Mouse (Mus musculus): ENCODE measurements around the gene Efl1.
"Not testable (repeated sequence)": the region's sequence is repeated elsewhere in the genome, so short reads cannot be mapped to it uniquely, and the experiment has no call there.

Gene Efl1

DNA sequence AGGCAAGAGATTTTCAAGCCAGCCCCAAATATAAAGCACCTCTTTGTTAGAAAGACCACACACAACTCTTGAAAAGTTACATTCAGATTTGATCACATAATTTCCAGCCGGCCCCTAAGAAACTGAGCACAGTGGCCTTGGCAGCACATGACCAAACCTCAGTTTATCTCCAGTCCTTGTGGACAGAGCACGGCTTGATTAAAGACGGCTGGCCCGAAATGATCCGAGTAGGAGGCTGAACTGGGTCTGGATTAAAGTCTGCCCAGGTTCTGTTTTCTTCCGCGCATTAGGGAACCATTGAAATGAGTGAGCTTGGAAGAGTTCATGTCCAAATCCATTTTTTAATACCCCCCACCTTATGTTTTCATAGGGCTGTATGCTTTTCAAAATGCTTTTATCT lies 72.1 kb downstream of the Efl1 start:
- DNase-seq = no peak

DNA sequence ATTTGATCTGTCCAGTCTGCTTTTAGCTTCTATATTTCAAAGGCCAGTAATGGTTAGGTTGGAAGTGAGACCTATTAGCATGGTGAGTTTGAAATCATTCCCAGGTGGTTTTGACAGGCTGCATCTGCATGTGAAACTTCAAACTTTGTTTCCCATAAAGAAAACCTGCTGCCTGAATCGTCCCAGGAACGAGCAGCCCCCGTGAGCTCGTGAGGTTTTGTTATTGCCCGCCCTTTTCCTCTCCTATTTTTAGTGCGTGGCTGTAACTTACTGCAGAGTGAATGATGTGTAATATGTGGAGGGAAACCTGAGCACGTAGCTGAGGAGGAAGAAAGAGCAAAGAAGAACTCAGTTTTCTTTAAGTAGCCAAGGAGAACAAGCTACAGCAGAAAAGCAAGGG lies 72.5 kb downstream of the Efl1 start:
- no peak for DNase-seq

DNA sequence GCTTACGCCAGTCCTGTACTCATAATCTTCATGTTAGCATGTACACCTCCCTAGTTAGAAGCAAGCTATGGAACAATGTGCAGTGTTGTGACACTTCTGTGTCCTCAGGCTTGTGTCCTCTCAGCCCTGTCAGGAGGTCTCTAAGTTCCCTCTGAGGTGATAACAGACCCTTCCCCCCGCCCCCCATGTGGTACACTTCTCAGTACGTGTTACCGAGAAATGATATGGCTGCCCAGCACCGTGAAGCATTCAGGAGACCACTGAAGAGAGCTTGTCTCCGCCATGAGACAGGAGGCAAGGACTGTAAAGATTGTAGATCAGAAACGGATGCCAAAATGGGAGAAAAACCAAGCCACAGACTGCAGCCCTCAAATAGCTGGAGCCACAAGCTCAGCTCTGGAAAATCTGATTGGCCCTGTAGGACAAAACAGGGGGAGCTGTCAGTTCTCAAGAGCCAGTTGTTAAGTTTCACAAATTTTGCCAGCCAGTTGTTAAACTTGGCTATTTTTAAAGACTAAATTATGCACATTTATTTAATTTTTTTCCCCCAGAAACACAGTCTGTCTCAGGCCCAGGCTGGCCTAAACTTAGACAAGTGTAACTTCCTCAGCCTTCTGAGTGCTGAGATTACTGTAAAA lies 74.2 kb downstream of the Efl1 start:
- DNase-seq = no peak

DNA sequence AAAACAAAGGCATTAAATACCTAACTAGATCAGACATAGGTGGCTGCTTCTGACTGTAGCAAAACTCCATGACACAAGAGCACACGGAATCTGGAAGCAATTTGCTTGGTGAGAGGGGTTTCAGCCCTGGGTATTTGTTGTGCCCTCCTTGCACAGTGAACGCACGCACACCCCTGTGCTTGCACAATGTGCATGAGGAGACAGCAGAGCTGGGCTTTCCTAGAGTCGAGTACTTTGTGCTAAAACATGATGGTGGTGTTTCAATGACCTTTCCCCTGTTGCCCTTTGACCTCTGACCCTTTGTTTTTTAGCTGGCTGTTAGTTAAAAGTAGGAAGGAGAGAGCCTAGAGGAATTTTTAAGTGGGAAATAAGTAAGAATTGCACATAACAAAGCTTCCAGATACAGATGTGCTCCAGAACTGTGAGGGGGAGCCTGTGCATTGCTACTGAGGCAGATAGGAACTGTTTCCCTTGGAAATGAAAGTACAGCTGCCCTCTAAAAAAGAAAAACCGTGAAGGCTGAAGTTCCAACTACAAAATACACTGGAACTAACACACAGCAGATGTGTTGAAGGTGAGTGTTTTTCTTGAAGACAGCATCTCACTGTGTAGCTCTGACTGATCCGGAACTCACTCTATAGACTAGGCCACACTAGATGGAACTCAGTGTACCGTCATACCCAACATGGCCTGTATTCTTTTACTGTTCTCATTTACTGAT lies 74.9 kb downstream of the Efl1 start:
- no peak for DNase-seq

DNA sequence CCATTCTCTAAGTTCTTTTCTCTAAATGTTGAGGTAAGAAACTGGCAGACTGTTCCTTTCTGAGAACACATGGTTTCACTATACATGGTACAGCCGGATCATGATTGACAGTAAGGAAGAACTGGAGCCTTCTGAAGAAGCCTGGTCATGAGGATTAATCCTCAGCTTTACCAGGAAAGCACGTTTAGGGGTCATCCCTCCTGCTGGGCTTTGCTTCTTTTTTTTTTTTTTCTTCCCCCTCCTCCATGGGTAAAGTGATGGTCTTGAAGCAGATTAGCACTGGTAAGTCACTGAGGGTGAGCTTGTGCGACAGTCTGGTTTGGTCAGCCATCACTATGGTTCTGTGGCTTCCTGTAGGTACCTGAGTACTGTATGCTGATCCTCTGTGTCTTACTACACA lies 76.1 kb downstream of the Efl1 start:
- DNase-seq = no peak

DNA sequence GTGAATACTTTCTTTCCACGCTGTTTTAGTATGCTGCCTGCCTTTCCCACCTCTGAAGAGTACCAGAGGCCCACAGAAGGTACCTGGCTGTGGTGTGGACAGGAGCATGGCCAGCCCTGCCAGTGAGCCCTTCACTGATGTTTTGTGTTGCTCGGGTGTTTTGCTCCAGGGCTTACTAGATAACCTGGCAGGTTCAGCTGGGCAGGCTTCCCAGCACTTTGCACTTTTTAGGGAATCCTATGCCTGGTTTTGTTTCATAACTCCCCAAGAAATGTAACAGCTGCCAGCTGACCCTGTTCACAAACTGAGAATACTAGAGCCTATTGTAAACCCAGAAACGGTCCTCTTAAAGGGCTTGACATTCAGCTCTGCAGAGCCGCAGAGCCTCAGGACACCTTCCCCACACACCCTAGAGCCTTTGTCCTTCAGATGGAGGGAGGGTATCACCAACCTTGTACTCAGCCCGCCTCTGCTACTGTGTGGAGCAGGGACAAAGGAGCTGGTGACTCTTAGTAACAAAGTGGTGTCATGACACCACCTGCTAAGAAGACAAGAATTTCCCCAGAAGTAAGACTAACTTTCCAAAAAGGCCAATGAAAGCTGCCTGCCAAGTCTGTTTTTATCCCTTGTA lies 76.7 kb downstream of the Efl1 start:
- no peak for DNase-seq

DNA sequence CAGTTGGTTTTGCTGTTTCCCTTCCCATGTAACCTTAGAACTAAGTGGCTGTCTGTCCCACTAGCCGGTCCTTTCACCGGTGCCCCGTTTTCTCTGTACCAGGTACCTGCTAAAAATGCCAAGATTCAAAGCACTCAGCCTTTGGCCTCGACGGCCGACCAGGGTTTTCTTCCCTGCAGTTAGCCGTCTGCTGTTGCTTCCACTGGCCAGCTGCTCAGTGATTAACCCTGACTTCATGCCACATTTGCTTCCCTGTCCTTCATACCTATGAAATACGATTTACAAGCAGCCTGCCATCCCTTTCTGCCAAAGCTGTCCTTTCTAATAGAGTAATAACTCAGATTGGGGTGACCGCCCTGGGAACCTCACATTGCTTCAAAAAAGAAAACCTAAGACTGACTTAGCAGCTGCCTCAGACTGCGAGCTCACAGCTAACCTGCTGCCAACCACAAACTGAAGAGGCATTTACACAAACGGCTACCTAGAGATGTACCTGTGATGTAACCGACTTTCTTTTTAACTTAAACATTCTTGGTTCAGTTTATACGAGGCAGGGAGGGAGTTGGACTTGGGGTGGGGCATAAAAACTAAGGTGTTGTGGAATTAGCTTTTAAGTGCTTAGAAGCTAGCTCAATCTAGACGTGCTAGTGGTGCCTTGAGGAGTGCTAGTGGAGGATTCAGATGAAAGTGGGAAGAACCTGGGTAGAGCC lies 77.5 kb downstream of the Efl1 start:
- no peak for DNase-seq

DNA sequence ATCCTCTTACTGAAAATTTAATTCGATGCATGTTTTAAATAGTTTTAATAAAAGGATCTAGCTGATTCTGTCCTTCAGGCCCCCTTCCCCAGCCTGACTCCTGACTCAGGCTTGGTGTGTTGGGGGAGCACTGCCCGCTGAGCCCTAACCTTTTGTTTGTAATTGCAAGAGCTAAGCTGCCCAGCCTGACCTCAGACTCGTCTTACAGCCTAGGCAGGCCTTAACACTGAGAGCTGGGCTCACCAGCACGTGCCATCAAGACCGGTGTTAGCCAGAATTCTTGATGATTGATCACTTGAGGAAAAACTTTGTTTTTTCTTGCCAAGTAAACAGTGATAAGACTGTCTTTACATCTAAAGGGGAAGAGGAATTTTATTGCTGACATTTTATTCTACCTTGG lies 78.7 kb downstream of the Efl1 start:
- DNase-seq = no peak

DNA sequence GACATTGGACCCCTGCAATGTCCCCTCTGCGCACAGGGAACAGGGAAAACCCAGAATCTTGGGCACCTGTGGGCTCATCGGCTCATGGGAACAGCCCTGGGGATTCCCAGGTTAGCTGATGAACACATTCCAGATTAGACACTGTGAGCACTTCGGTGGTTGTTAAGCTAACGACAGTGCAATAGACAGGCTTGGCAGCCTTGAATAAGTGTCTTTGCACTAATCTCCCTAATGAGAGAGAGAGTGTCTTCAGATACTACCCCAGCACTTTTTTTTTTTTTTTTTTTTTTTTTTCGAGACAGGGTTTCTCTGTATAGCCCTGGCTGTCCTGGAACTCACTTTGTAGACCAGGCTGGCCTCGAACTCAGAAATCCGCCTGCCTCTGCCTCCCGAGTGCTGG lies 80.6 kb downstream of the Efl1 start:
- DNase-seq = not testable (repeated sequence)

DNA sequence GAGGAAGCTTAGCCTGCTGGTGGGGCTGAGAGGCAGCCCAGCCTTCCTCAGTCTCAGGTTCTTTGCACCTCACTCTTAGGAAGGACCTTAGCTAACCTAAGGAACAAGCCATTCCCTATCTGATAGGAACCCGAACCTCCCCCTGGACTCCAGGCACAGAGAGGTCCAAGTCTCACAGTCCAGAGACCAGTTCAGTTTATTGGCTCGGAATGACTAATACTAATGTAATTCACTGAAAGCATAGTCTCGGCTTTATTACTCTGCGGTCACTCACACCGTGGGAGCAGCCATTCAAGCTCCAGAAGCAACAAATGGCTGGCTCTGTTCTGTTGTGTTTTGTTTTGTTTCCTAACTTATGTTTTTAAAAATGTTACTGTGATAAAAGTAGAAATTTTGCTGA lies 84.7 kb downstream of the Efl1 start:
- DNase-seq = no peak

DNA sequence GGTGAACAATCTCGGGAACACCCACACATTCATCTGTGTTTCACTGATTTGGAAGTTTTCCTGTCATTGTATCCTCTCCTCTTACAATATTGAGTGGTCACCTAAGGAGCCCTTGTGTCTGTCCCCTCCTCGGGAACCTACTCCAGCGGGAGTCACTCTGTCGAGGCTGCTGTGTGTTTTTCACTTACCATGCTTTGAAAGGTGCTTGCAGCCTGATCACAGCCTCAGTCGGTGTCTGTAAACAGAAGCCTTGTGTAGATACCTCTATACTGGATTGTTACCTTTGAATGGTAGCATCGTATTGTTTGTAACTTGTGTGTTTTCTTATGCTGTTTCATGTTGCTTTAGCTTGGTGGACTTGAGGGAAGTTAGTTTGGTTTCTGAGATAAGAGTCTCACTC lies 85.6 kb downstream of the Efl1 start:
- DNase-seq = no peak

DNA sequence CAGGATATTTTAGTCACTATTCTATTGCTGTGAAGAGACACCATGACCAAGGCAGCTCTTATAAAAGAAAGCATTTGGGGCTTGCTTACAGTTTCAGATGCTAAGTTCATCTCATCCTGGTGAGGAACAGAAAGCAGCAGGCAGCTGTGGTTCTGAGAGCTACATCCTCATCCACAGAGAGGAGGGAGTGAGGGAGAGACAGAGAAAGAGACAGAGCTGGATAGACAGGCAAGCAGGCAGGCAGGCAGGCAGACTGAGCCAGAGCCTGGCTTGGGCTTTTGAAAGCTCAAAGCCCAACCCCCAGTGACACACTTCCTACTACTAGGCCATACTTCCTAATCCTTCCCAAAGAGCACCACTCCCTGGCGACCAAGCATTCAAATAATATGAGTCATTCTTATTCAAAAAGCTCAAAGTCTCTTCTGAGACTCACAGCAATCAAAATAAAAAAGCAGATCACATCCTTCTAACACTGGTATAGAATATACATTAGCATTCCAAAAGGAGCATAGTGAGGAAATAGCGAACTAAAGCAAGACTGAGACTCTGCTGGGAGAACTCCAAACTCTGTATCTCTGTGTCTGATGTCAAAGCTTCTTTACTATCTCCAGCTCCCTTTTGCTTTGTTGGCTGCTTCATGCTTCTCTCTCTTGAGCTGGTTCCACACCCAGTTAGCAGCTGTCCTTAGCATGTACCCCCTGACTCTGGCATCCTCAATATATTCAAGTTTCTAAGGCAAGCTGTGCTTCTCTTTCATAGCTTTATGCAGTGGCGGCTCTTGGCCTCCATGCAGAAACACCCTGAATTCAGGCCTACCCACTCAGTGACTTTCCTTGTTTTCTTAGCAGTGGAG lies 86.6 kb downstream of the Efl1 start:
- DNase-seq = no peak

DNA sequence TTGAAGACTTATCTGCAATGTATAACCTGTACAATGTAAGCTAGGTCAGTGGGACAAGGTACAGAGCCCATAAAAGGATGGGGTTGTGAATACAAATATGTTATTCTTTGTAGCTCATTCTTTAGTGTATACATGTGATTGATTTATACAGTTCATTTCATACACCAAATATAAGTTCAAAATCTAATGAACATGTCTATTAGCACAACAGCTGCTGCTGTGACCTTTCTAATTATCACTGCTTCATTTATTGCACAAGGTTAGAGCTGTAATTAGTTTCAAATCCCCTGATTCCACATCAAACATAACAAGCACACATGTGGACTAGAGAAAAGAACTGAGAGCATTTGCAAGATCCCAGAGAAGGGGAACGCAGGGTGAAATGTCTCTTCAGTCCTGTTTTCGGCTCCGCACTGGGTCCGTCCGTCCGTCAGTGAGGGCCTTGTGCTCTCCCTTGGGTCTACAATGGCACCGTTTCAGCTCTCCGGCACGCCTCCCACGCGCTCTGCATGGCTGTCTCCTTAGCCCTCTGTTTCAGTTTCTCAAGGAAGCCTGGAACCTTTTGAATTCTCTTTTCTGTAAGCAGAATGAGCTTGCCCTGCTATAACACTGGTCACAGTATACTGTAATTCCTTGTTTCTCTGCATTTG lies 94.8 kb downstream of the Efl1 start:
- DNase-seq = no peak

DNA sequence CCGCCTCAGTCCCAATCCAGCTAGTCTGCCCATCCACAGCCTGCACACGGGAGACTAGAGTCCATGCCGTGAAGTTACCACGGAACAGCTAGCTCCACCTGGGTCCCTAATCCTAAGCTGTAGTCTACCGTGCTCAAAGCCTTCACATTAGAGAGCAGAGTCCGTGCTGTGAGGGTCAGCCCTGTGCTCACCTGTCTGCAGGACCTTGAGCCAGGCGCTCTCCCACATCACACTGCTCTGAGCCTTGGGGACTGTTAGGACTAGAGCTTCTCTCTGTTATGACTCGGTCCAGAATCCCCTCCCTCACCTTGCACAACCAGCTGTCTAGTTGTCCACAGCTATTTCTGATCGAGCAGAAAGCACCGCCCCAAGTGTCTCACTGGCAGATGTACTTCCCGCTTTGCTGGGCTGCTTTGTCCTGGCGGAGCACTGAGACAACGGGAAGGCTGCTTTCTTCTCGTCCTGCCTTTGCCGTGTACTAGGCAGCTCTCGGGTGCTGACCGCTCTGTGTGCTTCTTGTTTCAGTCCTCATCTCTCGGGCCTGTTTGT lies 95.8 kb downstream of the Efl1 start:
- no peak for DNase-seq

DNA sequence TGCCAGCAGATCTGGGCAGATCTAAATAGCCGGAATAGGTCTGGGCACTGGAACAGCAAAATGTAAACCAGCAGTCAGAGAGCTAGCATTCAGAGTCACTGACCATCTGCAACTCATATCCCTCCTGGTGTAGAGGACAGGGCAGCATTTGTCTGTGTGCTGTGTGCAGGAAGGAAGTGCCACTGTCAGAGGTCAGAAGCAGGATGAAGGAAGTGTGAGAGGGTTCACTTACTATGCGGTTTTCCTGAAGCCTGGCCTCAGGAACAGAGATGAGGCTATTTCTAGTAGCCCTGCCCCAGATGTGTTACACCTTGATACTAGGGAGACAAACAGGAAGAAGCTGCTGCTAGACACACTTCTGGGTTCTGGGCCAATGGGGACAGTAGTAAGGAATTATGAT lies 100.4 kb downstream of the Efl1 start:
- no peak for DNase-seq

DNA sequence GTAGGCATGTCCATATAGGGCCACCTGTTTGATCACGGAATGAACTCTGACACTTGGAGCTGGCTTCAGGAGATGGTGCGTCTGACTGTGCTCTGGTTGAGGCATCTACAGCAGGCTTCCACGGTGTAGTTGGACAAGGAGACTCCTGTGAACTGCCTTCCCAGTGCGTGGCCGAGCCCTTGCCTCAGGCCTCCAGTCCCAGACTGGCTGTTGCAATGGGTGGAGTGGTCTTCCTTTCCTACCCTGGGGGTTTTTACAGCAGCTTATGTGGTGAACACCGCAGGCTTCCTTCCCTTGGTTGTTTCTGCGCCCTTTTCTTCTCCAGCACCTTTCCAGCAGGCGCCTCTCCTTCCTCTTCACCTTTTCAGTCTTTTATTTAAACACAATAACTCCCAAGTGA lies 100.8 kb downstream of the Efl1 start:
- DNase-seq = no peak

DNA sequence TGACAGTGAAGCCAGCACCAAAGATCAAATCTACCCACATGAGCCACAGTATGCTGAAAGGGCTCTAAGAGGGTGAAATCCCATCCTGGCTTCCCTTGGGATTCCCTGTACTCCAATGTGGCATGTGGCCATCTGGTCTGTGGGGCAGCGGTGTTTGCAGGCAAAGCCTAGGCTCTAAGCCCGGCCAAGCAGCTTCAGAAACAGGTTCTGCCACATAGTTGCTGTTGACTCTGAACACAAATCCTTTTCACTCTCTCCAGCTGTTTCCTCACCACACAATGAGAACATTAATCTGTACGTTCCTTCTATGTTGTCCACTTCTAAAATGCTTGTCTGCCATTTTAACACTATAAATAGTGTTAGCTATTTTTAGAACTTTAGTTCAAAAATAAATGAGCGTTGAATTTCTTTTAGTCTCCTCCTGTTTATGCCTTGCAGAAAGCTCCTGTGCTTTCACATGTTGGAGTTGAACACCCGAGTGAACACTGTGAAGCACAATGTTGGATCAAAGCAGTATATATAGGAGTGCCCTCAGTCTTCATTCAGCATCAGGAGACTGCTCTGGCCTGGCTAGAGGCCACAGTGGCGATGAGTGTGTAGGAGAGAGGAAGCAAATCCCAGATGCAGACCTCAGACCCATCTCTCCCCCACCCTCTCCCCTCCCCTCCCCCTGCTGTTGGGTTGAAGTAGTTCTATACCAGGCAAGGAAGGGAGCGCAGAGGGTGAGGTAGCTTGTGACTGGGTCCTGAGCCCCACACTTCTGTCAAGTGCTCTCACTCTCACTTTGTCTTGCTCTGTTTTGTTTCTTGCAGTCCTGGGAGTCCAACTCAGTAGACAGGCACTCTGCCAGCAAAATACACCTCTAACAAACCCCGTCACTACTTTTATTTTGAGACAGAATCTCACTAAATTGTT lies 104.0 kb downstream of the Efl1 start:
- no peak for DNase-seq

DNA sequence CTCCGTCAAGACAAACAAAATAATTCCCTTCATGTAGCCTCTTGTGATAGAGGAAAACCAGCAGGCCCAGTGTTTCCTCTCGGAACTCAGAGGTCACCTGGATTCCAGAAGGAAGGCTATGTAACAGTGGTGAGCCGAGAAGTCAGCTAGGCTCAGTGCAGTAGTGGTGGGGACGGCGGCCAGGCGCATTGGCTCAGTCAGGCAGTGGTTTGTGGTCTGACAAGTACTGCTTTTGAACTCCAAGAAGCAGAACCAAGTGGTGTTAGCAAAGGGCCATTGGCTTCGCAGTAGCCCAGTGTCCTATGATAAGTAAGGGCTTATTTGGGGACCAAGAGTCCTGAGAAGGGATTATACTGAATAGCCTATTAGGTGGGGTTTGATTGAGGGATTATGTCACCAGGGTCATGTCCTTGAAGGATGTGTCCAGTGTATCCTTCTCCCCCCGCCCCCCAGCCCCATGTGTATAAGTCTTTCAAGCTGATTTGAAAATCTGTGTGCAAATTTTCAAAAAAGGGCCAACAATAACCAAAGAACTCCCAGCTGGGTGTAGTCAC lies 107.3 kb downstream of the Efl1 start:
- DNase-seq = no peak

DNA sequence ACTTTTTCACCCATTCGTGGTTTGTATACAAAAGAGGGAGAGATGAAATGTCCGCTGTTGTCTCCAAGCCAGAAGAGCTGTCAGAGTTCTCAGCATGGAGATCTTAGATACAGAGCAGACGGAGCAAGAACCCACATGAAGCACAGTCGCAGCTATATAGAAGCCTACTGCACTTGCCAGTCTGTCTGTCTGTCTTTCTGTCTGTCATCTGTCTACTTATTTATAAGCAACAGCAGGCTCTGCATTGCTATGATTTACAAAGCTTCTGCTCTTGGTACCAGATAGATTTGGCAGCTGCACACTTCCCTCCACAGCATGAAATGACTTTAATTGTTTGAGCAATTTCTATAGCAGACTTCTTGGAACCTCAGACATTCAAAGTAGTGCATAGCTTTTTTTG lies 110.1 kb downstream of the Efl1 start:
- DNase-seq = no peak

DNA sequence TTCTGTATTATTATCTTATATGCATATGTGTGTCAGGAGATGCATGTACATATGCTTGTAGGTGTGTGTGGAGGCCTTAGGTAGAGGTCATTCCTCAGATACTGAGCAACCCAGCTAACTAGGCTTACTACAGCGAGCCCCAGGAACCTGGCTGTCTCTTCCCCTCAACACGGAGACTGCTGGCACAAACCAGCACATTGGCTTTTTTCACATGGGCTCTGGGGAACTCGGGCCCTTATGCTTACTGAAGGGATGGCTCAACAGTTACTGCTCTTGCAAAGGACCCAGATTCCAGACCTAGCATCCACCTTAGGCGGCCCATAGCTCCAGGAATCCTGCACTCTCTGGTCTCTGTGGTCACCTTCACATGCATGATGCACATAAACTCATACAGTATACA lies 110.7 kb downstream of the Efl1 start:
- DNase-seq = no peak

DNA sequence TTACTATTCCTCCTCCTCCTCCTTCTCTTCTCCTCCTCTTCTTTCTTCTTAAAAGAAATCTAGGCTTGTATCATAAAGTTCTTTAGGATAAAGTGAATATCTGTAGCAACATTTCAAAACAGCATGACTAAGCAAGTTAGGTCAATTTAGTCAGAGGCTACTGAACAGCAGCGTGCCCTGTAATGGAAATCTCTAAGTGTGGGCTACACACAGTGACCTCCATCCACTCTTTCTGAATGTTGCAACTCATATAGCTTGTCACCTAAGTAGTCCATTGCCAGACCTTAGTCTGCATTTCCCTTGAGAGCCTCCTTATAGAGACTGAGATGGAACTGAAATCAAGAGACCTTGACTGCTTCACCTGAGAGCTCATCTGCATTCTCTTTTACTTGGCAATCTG lies 116.5 kb downstream of the Efl1 start:
- no peak for DNase-seq

Measured in cerebellum, adult 11-12 months (tissue).